Mouse (Mus musculus): ENCODE results near the gene Gjb1.

DNA sequence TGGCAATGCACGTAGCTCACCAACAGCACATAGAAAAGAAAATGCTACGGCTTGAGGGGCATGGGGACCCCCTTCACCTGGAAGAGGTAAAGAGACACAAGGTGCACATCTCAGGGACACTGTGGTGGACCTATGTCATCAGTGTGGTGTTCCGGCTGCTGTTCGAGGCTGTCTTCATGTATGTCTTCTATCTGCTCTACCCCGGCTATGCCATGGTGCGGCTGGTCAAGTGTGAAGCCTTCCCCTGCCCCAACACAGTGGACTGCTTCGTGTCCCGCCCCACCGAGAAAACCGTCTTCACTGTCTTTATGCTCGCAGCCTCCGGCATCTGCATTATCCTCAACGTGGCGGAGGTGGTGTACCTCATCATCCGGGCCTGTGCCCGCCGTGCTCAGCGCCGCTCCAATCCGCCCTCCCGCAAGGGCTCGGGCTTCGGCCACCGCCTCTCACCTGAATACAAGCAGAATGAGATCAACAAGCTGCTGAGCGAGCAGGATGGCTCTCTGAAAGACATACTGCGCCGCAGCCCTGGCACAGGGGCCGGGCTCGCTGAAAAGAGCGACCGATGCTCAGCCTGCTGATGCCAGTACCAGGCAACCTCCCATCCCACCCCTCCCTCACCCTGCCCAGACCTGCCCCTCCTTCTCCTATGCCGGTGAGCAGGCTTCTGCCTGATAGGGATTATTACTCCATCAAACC, 8.4 kb downstream of the Gjb1 start:
- no peak for TF ChIP-seq POLR2A (IDR thresholded peaks at IDR 0.05; ENCODE audit: borderline replicate concordance, extremely low read depth, insufficient read depth, insufficient read length, poor library complexity, severe bottlenecking)
- TF ChIP-seq CTCF (IDR thresholded peaks at IDR 0.05; ENCODE audit: borderline replicate concordance, extremely low read depth, insufficient read depth, insufficient read length): no peak
